Mouse (Mus musculus): ENCODE measurements around the gene Rad21l.

DNA sequence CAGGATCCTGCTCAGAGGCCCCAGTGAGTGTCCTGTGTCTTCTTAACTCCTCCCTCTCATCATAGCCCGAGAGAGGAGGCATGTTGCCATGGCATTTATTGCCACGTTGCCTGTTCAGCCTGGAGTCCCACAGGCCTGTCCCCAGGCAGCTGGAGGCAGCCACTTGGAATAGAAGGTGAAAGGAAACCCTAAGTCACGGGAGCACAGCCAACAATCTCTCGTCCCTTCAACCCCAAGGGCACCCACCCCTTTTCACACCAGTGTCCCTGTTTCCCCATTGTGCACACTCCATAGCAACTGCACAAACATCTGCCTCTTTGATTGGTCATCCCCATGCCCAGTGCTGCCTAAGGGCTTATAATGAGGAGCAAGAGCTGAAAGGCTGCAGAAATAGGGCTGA lies 64.7 kb downstream of the Rad21l start:
- TF ChIP-seq CTCF (IDR thresholded peaks at IDR 0.05; ENCODE audit: borderline replicate concordance, insufficient read depth, low read depth, low read length) (no peak), POLR2A (IDR thresholded peaks at IDR 0.05; ENCODE audit: borderline replicate concordance, insufficient read depth, low read length) (no peak)
